Mouse (Mus musculus) cerebellum, adult 2 months (tissue): ENCODE measurements at regions not wholly inside any gene's neighbourhood (a gene's known extent, or its start where the extent isn't known, plus 50 kb on each side); places are given as distances from the start of the nearest gene placed in this dataset.

ENCODE experiments used
- CTCF ChIP-seq: fragments of 200-500 bp; IDR thresholded peaks from 2 replicates; pipeline ENCODE4 v1.5.1; 2011; ENCODE audit warnings: low read depth, mild to moderate bottlenecking, control low read depth, low read length, moderate library complexity, borderline replicate concordance; ENCODE audit not compliant: insufficient read depth
- POLR2A ChIP-seq: fragments of 200-500 bp; IDR thresholded peaks from 2 replicates; pipeline ENCODE4 v1.6.1; 2011; ENCODE audit warnings: low read length, control low read depth, borderline replicate concordance; ENCODE audit not compliant: insufficient read depth

DNA sequence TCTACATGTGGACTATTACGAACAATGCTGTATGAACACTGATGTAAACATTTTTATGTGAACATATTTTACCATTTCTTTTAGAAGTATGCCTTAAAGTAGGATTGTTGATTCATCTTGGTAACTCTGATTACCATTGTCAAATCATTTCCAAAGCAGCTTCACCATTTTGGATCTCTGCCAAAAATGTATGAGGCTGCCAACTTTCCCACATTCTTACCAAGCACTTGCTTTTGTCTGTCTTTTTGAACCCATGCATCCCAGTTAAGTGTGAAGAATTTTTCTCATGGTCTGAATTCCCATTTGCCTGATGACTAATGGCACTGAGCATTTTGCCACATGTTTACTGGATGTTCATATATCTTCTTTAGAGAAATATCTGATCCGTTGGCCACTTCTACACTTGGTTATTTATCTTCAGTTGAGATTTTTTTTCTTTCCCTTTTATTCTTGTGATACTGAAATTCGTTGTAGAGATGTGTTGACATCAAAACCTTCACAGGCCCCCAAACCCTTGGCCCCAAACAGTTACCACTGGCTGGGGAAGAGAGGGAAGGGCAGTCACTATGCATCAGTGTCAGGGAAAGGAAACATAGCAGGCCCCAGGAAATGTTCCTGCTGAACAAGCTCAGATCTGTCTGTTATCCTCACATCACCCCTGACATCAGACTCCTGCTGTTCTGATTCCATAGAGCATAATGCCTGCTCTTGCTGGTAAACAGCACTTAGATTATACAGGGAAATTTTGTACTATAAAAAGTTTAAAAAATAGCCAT lies 464.2 kb upstream of the Rps6ka3 start:
- no peak for TF ChIP-seq POLR2A
- no peak for TF ChIP-seq CTCF
